25 mouse cellular contexts compared by ENCODE assay signal in genomic region chr11:113098360-113098759, GRCm38 (mm10).
DNase-seq lines count a peak whose midpoint lies in the region; ATAC-seq and TF ChIP-seq lines count a peak whose summit lies in the region.
"Had no signal": no experiment of that assay in that cellular context is flagged by ENCODE, and none has a peak within 500 bp of the region (broad histone marks: within the 10 kb centered on the region; RNA-seq: fewer than 3 reads in every experiment).

No protein-coding gene starts in this region.

- H3K4me3 ChIP-seq in forebrain, embryonic 14.5 days (ENCODE audit: low read depth, low read length), result no peak overlapping the region
- H3K4me3 ChIP-seq in forebrain, embryonic 11.5 days (ENCODE audit: low read depth, low read length), result no peak overlapping the region
- no peak overlapping the region for H3K4me3 ChIP-seq in forebrain, postnatal 0 days (ENCODE audit: low read depth, low read length)
- H3K4me3 ChIP-seq in forebrain, embryonic 16.5 days (replicated peaks; ENCODE audit: low read length), result no peak overlapping the region
- H3K4me3 ChIP-seq in CH12.LX (replicated peaks in 1 of 3; ENCODE audit: low read depth in 2 of 3, low read length in 2 of 3, poor library complexity in 1 of 3), result no peak overlapping the region
- H3K4me3 ChIP-seq: embryonic facial prominence, embryonic 13.5 days; embryonic facial prominence, embryonic 15.5 days; erythroblast, embryonic 14.5 days; forebrain, embryonic 10.5 days had no signal

- in situ Hi-C loops in CH12.LX (cut with MboI; ENCODE audit: low pct_ligation_motif_present, low pct_unique_long_range_greater_than_20kb, low sequenced_read_pairs), result no loop called here

- no peak overlapping the region for H3K4me2 ChIP-seq in forebrain, embryonic 14.5 days (ENCODE audit: low read length)
- H3K4me2 ChIP-seq in forebrain, embryonic 11.5 days (ENCODE audit: low read depth, low read length, severe bottlenecking), result no peak overlapping the region
- no peak overlapping the region for H3K4me2 ChIP-seq in forebrain, postnatal 0 days (ENCODE audit: low read depth)
- no peak overlapping the region for H3K4me2 ChIP-seq in forebrain, embryonic 16.5 days (ENCODE audit: low read length)
- H3K4me2 ChIP-seq in CH12.LX (ENCODE audit: insufficient read depth, low read depth, poor library complexity, severe bottlenecking), result no peak overlapping the region
- H3K4me2 ChIP-seq: embryonic facial prominence, embryonic 13.5 days; embryonic facial prominence, embryonic 15.5 days had no signal

- no peak for TF ChIP-seq CTCF in forebrain, postnatal 0 days (IDR thresholded peaks at IDR 0.05; ENCODE audit: low read depth)
- no peak for TF ChIP-seq CTCF in CH12.LX (conservative IDR thresholded peaks at IDR 0.05 in 1 of 2, IDR thresholded peaks at IDR 0.05 in 1 of 2; ENCODE audit: low read depth in 2 of 2, low read length in 2 of 2)
- no peak for TF ChIP-seq CTCF in brain, embryonic 14.5 days (IDR thresholded peaks at IDR 0.05; ENCODE audit: borderline replicate concordance, extremely low read depth, insufficient read depth, insufficient read length)

- no peaks in the 10 kb centered on the region for H3K27me3 ChIP-seq in forebrain, embryonic 14.5 days (replicated peaks; ENCODE audit: control insufficient read depth, insufficient read depth, low read length)
- no peaks in the 10 kb centered on the region for H3K27me3 ChIP-seq in forebrain, embryonic 11.5 days (ENCODE audit: control insufficient read depth, insufficient read depth, low read length)
- no peaks in the 10 kb centered on the region for H3K27me3 ChIP-seq in forebrain, postnatal 0 days (ENCODE audit: insufficient read depth, low read length)
- H3K27me3 ChIP-seq in forebrain, embryonic 16.5 days (replicated peaks; ENCODE audit: control insufficient read depth, insufficient read depth, low read length), result no peaks in the 10 kb centered on the region
- no peaks in the 10 kb centered on the region for H3K27me3 ChIP-seq in CH12.LX (replicated peaks)
- H3K27me3 ChIP-seq: embryonic facial prominence, embryonic 13.5 days; embryonic facial prominence, embryonic 15.5 days; Patski had no signal

- H3K79me2 ChIP-seq in CH12.LX (replicated peaks; ENCODE audit: control insufficient read depth, extremely low read depth, insufficient read depth, poor library complexity, severe bottlenecking), result no peaks in the 10 kb centered on the region

- peak; percentile 54 for DNase-seq in forebrain, embryonic 14.5 days (ENCODE audit: low spot score)
- no peak for DNase-seq in forebrain, embryonic 11.5 days (ENCODE audit: low spot score)
- no peak for DNase-seq in forebrain, postnatal 0 days
- no peak for DNase-seq in CH12.LX (ENCODE audit: extremely low read depth)
- DNase-seq in brain, embryonic 14.5 days (ENCODE audit: low read depth), result peak; percentile 57
- DNase-seq in spleen, postnatal 10 days (ENCODE audit: low spot score in 2 of 2), result no peak
- DNase-seq: adrenal gland, adult 8-10 months; adrenal gland, postnatal 14 days; adrenal gland, postnatal 36 days; B cell, adult 2 months; cerebellum, adult 11 months; cerebellum, adult 18-20 months; cerebellum, adult 8-10 months; cerebellum, adult 9-11 months; cerebellum, postnatal 14 days; cerebellum, postnatal 36 days; embryo, embryonic 11 days had no signal

- no peaks in the 10 kb centered on the region for H3K9me3 ChIP-seq in forebrain, embryonic 14.5 days (replicated peaks; ENCODE audit: control insufficient read depth, low read length)
- no peaks in the 10 kb centered on the region for H3K9me3 ChIP-seq in forebrain, embryonic 11.5 days (ENCODE audit: control insufficient read depth, low read length)
- no peaks in the 10 kb centered on the region for H3K9me3 ChIP-seq in forebrain, postnatal 0 days (ENCODE audit: low read length)
- H3K9me3 ChIP-seq in forebrain, embryonic 16.5 days (ENCODE audit: control insufficient read depth, low read length), result peaks cover 2% of the 10 kb centered on the region; the same call in 1 of the 2 replicates
- peaks cover 3% of the 10 kb centered on the region for H3K9me3 ChIP-seq in CH12.LX (replicated peaks; ENCODE audit: low read length)
- H3K9me3 ChIP-seq: embryonic facial prominence, embryonic 13.5 days; embryonic facial prominence, embryonic 15.5 days; forebrain, embryonic 10.5 days had no signal

- H3K27ac ChIP-seq in forebrain, embryonic 14.5 days (ENCODE audit: low read depth, low read length), result peak overlapping the region; percentile 11; the same call in 1 of the 2 replicates
- no peak overlapping the region for H3K27ac ChIP-seq in forebrain, embryonic 11.5 days (ENCODE audit: low read depth, low read length)
- no peak overlapping the region for H3K27ac ChIP-seq in forebrain, postnatal 0 days (ENCODE audit: low read depth, low read length)
- H3K27ac ChIP-seq in forebrain, embryonic 16.5 days (ENCODE audit: low read length), result no peak overlapping the region; the same call in 1 of the 2 replicates
- H3K27ac ChIP-seq in CH12.LX (ENCODE audit: insufficient read depth, low read depth), result peak overlapping the region; percentile 13; the same call in 1 of the 2 replicates
- H3K27ac ChIP-seq: embryonic facial prominence, embryonic 13.5 days; embryonic facial prominence, embryonic 15.5 days; forebrain, embryonic 10.5 days had no signal

- 0 out of 2 replicates have a peak, but pooled peaks cover 4% of the 10 kb centered on the region for H3K36me3 ChIP-seq in forebrain, embryonic 14.5 days (ENCODE audit: control insufficient read depth, insufficient read depth, low read length)
- no peaks in the 10 kb centered on the region for H3K36me3 ChIP-seq in forebrain, embryonic 11.5 days (ENCODE audit: control insufficient read depth, insufficient read depth, low read length)
- H3K36me3 ChIP-seq in forebrain, postnatal 0 days (ENCODE audit: insufficient read depth), result no peaks in the 10 kb centered on the region
- H3K36me3 ChIP-seq in forebrain, embryonic 16.5 days (ENCODE audit: control insufficient read depth, insufficient read depth), result no peaks in the 10 kb centered on the region
- H3K36me3 ChIP-seq in CH12.LX (replicated peaks in 1 of 2; ENCODE audit: control insufficient read depth in 1 of 2, insufficient read depth in 1 of 2, low read length in 1 of 2), result peaks cover 5 to 14% of the 10 kb centered on the region in 2 experiments
- H3K36me3 ChIP-seq: embryonic facial prominence, embryonic 13.5 days; embryonic facial prominence, embryonic 15.5 days; forebrain, embryonic 10.5 days had no signal

- H3K4me1 ChIP-seq in forebrain, embryonic 14.5 days (ENCODE audit: control insufficient read depth, insufficient read depth, low read length), result peaks cover 19% of the 10 kb centered on the region
- peaks cover 3% of the 10 kb centered on the region; the same call in 1 of the 2 replicates for H3K4me1 ChIP-seq in forebrain, embryonic 11.5 days (replicated peaks; ENCODE audit: control insufficient read depth, insufficient read depth, low read length)
- peaks cover 7% of the 10 kb centered on the region; the same call in 1 of the 2 replicates for H3K4me1 ChIP-seq in forebrain, postnatal 0 days (ENCODE audit: insufficient read depth)
- peaks cover 16% of the 10 kb centered on the region for H3K4me1 ChIP-seq in forebrain, embryonic 16.5 days (replicated peaks; ENCODE audit: control insufficient read depth, insufficient read depth, low read length)
- H3K4me1 ChIP-seq in CH12.LX (ENCODE audit: control insufficient read depth in 1 of 2, insufficient read depth in 2 of 2), result peaks cover 0 to 25% of the 10 kb centered on the region in 2 experiments; a peak in 3 of 4 replicates

- WGBS in forebrain, embryonic 14.5 days, result 86% methylated on average over 2 of the region's 2 CpGs
- WGBS in forebrain, embryonic 11.5 days, result 93% methylated on average over 2 of the region's 2 CpGs
- WGBS in forebrain, postnatal 0 days, result 67% methylated on average over 2 of the region's 2 CpGs
- 75% methylated on average over 2 of the region's 2 CpGs for WGBS in forebrain, embryonic 16.5 days

- no peak for TF ChIP-seq POLR2A in CH12.LX (IDR thresholded peaks at IDR 0.05; ENCODE audit: low read depth, low read length)
- no peak for TF ChIP-seq POLR2A in brain, embryonic 14.5 days (IDR thresholded peaks at IDR 0.05; ENCODE audit: borderline replicate concordance, extremely low read depth, insufficient read depth, insufficient read length, poor library complexity, severe bottlenecking)

- dilution Hi-C loops in CH12.LX (cut with MboI; ENCODE audit: extremely low pct_ligation_motif_present, extremely low pct_unique_long_range_greater_than_20kb, low sequenced_read_pairs), result no loop called here

- TF ChIP-seq EP300 in CH12.LX (IDR thresholded peaks at IDR 0.05; ENCODE audit: low read length), result no peak

- H3K9ac ChIP-seq in forebrain, embryonic 14.5 days (ENCODE audit: low read length), result no peak overlapping the region
- no peak overlapping the region for H3K9ac ChIP-seq in forebrain, embryonic 11.5 days (ENCODE audit: low read length)
- no peak overlapping the region for H3K9ac ChIP-seq in forebrain, postnatal 0 days
- no peak overlapping the region for H3K9ac ChIP-seq in forebrain, embryonic 16.5 days (replicated peaks; ENCODE audit: low read depth, low read length)
- no peak overlapping the region for H3K9ac ChIP-seq in CH12.LX (ENCODE audit: insufficient read depth, low read depth)
- H3K9ac ChIP-seq: embryonic facial prominence, embryonic 13.5 days; embryonic facial prominence, embryonic 15.5 days had no signal

- TF ChIP-seq RAD21 in CH12.LX (IDR thresholded peaks at IDR 0.05; ENCODE audit: low read depth, low read length), result no peak

- 0 out of 2 replicates have a peak, but pooled peaks have one; percentile 30 for ATAC-seq in forebrain, embryonic 14.5 days
- no peak for ATAC-seq in forebrain, embryonic 11.5 days (replicated peaks; ENCODE audit: low FRiP score)
- ATAC-seq in forebrain, postnatal 0 days, result peak; percentile 36; the same call in 1 of the 2 replicates
- no peak for ATAC-seq in forebrain, embryonic 16.5 days
- ATAC-seq: activated CD4-positive, CD25-positive, alpha-beta regulatory T cell, adult 4 months; CD4-positive, CD25-positive, alpha-beta regulatory T cell, adult 4 months; Patski had no signal

TF ChIP-seq in CH12.LX, 34 proteins besides CTCF, POLR2A, EP300 and RAD21:
- no peak for TF ChIP-seq ETS1 (conservative IDR thresholded peaks at IDR 0.05; ENCODE audit: low read depth, low read length)
- TF ChIP-seq NRF1 (IDR thresholded peaks at IDR 0.05; ENCODE audit: low read depth, low read length), result no peak

Comparison
In these comparisons a context has a peak if more than half of its experiments do, and no peak if none do; other contexts are left out.
1. ATAC-seq: peak in forebrain, embryonic 14.5 days (single experiment) and forebrain, postnatal 0 days (single experiment); none in forebrain, embryonic 11.5 days (single experiment) and forebrain, embryonic 16.5 days (single experiment).
2. DNase-seq: peak in forebrain, embryonic 14.5 days (single experiment) and brain, embryonic 14.5 days (single experiment); none in forebrain, embryonic 11.5 days (single experiment), forebrain, postnatal 0 days (single experiment), CH12.LX (single experiment) and spleen, postnatal 10 days (0 of 2).
3. H3K27ac ChIP-seq: peak in forebrain, embryonic 14.5 days (single experiment) and CH12.LX (single experiment); none in forebrain, embryonic 11.5 days (single experiment), forebrain, postnatal 0 days (single experiment) and forebrain, embryonic 16.5 days (single experiment).